Comparison of ENCODE assay signal across 8 mouse cellular contexts in the genomic region with DNA sequence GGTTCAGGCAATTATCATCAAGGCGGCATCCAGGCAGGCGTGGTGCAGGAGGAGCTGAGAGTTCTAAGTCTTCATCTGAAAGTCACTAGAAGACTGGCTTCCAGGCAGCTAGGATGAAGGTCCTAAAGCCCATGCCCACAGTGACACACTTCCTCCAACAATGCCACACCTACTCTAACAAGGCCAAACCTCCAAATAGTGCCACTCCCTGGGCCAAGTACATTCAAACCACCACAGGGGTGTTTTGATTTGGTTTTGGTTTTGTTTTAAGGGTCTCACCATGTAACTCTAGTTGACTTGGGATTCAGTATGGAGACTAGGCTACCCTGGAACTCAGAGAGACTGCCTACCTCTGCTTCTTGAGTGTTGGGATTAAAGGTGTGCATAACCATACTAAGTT. TPM values are rescaled to one million over a fixed set of nuclear protein-coding genes. Genes with fewer than 3 reads are reported as not detected.
DNase-seq lines count a peak whose midpoint lies in the region; ATAC-seq and TF ChIP-seq lines count a peak whose summit lies in the region.

A gene (minus strand): TSS at position 101 of the 400 bp plus-strand sequence.

- peaks cover 15% of the 10 kb centered on the region for H3K4me1 ChIP-seq in midbrain, embryonic 10.5 days
- peaks cover 9% of the 10 kb centered on the region for H3K4me1 ChIP-seq in midbrain, embryonic 16.5 days (ENCODE audit: control insufficient read depth, insufficient read depth, low read length)
- peaks cover 38% of the 10 kb centered on the region for H3K4me1 ChIP-seq in embryonic facial prominence, embryonic 10.5 days
- H3K4me1 ChIP-seq in heart, embryonic 14.5 days (ENCODE audit: control insufficient read depth in 2 of 2, insufficient read depth in 2 of 2, low read length in 2 of 2): peaks cover 17 to 50% of the 10 kb centered on the region in 2 experiments
- peaks cover 35% of the 10 kb centered on the region for H3K4me1 ChIP-seq in limb, embryonic 10.5 days
- peaks cover 33% of the 10 kb centered on the region for H3K4me1 ChIP-seq in small intestine, adult 2 months (ENCODE audit: control insufficient read depth, insufficient read depth, insufficient read length, low read length)

- whole genome bisulfite sequencing in midbrain, embryonic 10.5 days: 92% methylated on average over 2 of the region's 2 CpGs
- WGBS in midbrain, embryonic 16.5 days: 84% methylated on average over 2 of the region's 2 CpGs
- WGBS in embryonic facial prominence, embryonic 10.5 days: 74% methylated on average over 2 of the region's 2 CpGs
- WGBS in heart, embryonic 14.5 days: 100% methylated on average over 2 of the region's 2 CpGs
- 58% methylated on average over 2 of the region's 2 CpGs for WGBS in limb, embryonic 10.5 days
- WGBS in small intestine, adult 2 months: 34% methylated on average over 2 of the region's 2 CpGs

- H3K4me2 ChIP-seq in midbrain, embryonic 16.5 days (ENCODE audit: low read length): no peak within 1 kb of the TSS
- H3K4me2 ChIP-seq in heart, embryonic 14.5 days (ENCODE audit: low read length): peak within 1 kb of the TSS; percentile 80

- DNase-seq in midbrain, embryonic 10.5 days (ENCODE audit: low spot score): no peak
- no peak for DNase-seq in embryonic facial prominence, embryonic 10.5 days (ENCODE audit: low spot score)
- DNase-seq in limb, embryonic 10.5 days (ENCODE audit: low spot score): no peak
- no peak for DNase-seq in natural killer cell, adult 2 months (ENCODE audit: low spot score in 2 of 2)
- no peak for DNase-seq in thymus, postnatal 4 days

- H3K9ac ChIP-seq in midbrain, embryonic 16.5 days (ENCODE audit: low read depth, low read length): no peak within 1 kb of the TSS
- H3K9ac ChIP-seq in heart, embryonic 14.5 days (ENCODE audit: low read length): peak within 1 kb of the TSS; percentile 92

- no peak for TF ChIP-seq CTCF in small intestine, adult 2 months (IDR thresholded peaks at IDR 0.05; ENCODE audit: extremely low read depth, insufficient read length, insufficient replicate concordance, low read depth, low read length)

- no peak for TF ChIP-seq POLR2A in small intestine, adult 2 months (IDR thresholded peaks at IDR 0.05; ENCODE audit: low read depth, low read length)

- peak within 1 kb of the TSS; percentile 64 for H3K4me3 ChIP-seq in midbrain, embryonic 10.5 days
- no peak within 1 kb of the TSS for H3K4me3 ChIP-seq in midbrain, embryonic 16.5 days (ENCODE audit: low read depth, low read length)
- H3K4me3 ChIP-seq in embryonic facial prominence, embryonic 10.5 days: peak within 1 kb of the TSS; percentile 78
- peak within 1 kb of the TSS; percentile 74 to 95 for H3K4me3 ChIP-seq in heart, embryonic 14.5 days (ENCODE audit: control insufficient read depth in 1 of 2, insufficient read depth in 1 of 2, low read depth in 1 of 2, low read length in 2 of 2)
- H3K4me3 ChIP-seq in limb, embryonic 10.5 days: peak within 1 kb of the TSS; percentile 70
- peak within 1 kb of the TSS; percentile 76; the same call in 1 of the 2 replicates for H3K4me3 ChIP-seq in small intestine, adult 2 months (ENCODE audit: low read depth, low read length)

- no peaks in the 10 kb centered on the region for H3K36me3 ChIP-seq in midbrain, embryonic 10.5 days
- no peaks in the 10 kb centered on the region for H3K36me3 ChIP-seq in midbrain, embryonic 16.5 days (ENCODE audit: control insufficient read depth, insufficient read depth, low read length)
- no peaks in the 10 kb centered on the region for H3K36me3 ChIP-seq in embryonic facial prominence, embryonic 10.5 days (replicated peaks)
- H3K36me3 ChIP-seq in heart, embryonic 14.5 days (ENCODE audit: control insufficient read depth, insufficient read depth, low read length): peaks cover 13% of the 10 kb centered on the region; the same call in 1 of the 2 replicates
- H3K36me3 ChIP-seq in limb, embryonic 10.5 days: no peaks in the 10 kb centered on the region
- no peaks in the 10 kb centered on the region for H3K36me3 ChIP-seq in small intestine, adult 2 months (ENCODE audit: control insufficient read depth, insufficient read depth, low read length)

- ATAC-seq in midbrain, embryonic 16.5 days: no peak
- no peak for ATAC-seq in heart, embryonic 14.5 days (ENCODE audit: insufficient number of reproducible peaks, insufficient read depth, low FRiP score, low read depth)

- H3K27me3 ChIP-seq in midbrain, embryonic 10.5 days (ENCODE audit: low read depth, poor library complexity, severe bottlenecking): peaks cover 30% of the 10 kb centered on the region
- peaks cover 15% of the 10 kb centered on the region for H3K27me3 ChIP-seq in midbrain, embryonic 16.5 days (ENCODE audit: control insufficient read depth, insufficient read depth, low read depth, low read length)
- H3K27me3 ChIP-seq in embryonic facial prominence, embryonic 10.5 days (replicated peaks; ENCODE audit: low read depth, poor library complexity, severe bottlenecking): peaks cover 10% of the 10 kb centered on the region; the same call in 1 of the 2 replicates
- no peaks in the 10 kb centered on the region for H3K27me3 ChIP-seq in heart, embryonic 14.5 days (ENCODE audit: control insufficient read depth, insufficient read depth, low read length)
- no peaks in the 10 kb centered on the region for H3K27me3 ChIP-seq in limb, embryonic 10.5 days (ENCODE audit: low read depth, poor library complexity, severe bottlenecking)
- H3K27me3 ChIP-seq in small intestine, adult 2 months (ENCODE audit: control insufficient read depth, insufficient read depth, low read length): no peaks in the 10 kb centered on the region

- no peaks in the 10 kb centered on the region for H3K9me3 ChIP-seq in midbrain, embryonic 10.5 days (replicated peaks)
- no peaks in the 10 kb centered on the region for H3K9me3 ChIP-seq in midbrain, embryonic 16.5 days (replicated peaks; ENCODE audit: control insufficient read depth, low read length, poor library complexity, severe bottlenecking)
- H3K9me3 ChIP-seq in embryonic facial prominence, embryonic 10.5 days: no peaks in the 10 kb centered on the region
- no peaks in the 10 kb centered on the region for H3K9me3 ChIP-seq in heart, embryonic 14.5 days (ENCODE audit: control insufficient read depth, low read length)
- no peaks in the 10 kb centered on the region for H3K9me3 ChIP-seq in limb, embryonic 10.5 days (replicated peaks)

- no peak within 1 kb of the TSS for H3K27ac ChIP-seq in midbrain, embryonic 10.5 days (replicated peaks)
- H3K27ac ChIP-seq in midbrain, embryonic 16.5 days (ENCODE audit: low read length): no peak within 1 kb of the TSS
- H3K27ac ChIP-seq in embryonic facial prominence, embryonic 10.5 days (replicated peaks): no peak within 1 kb of the TSS
- H3K27ac ChIP-seq in heart, embryonic 14.5 days (replicated peaks in 1 of 2; ENCODE audit: control insufficient read depth in 1 of 2, insufficient read depth in 1 of 2, low read depth in 2 of 2, low read length in 2 of 2): peak within 1 kb of the TSS; percentile 85 to 91
- peak within 1 kb of the TSS; percentile 84; the same call in 1 of the 2 replicates for H3K27ac ChIP-seq in limb, embryonic 10.5 days
- peak within 1 kb of the TSS; percentile 91 for H3K27ac ChIP-seq in small intestine, adult 2 months (ENCODE audit: insufficient read depth, low read depth, low read length)

RNA-seq across cellular contexts. Expression of the gene that starts here (rescaled TPM):
- polyA plus RNA-seq in midbrain, embryonic 10.5 days (2016; fragmentation: Nextera tagmentation; extraction: Ambion mirVana): 8.6 TPM in 2 replicates
- 6.2 and 8.4 TPM in 2 replicates for polyA plus RNA-seq in midbrain, embryonic 16.5 days (2015; fragmentation: Nextera tagmentation; extraction: Ambion mirVana)
- 12.4 and 12.5 TPM in 2 replicates for polyA plus RNA-seq in embryonic facial prominence, embryonic 10.5 days (2016; fragmentation: Nextera tagmentation; extraction: Ambion mirVana)
- polyA plus RNA-seq in heart, embryonic 14.5 days (2014; fragmentation: Nextera tagmentation; extraction: Ambion mirVana): 39.1 and 40.5 TPM in 2 replicates
- 10.7 and 12.0 TPM in 2 replicates for polyA plus RNA-seq in limb, embryonic 10.5 days (2016; fragmentation: Nextera tagmentation; extraction: Ambion mirVana)
- 497 and 689 TPM in 2 replicates for polyA plus RNA-seq in small intestine, adult 2 months (2012; rRNA removed)

Comparison
In these comparisons a context has a peak if more than half of its experiments do, and no peak if none do; other contexts are left out.
1. RNA of the gene that starts here (polyA plus RNA-seq): 497 to 689 TPM in small intestine, adult 2 months; 39.1 to 40.5 TPM in heart, embryonic 14.5 days, 12.4 to 12.5 TPM in embryonic facial prominence, embryonic 10.5 days, 10.7 to 12.0 TPM in limb, embryonic 10.5 days, 8.6 TPM in midbrain, embryonic 10.5 days and 6.2 to 8.4 TPM in midbrain, embryonic 16.5 days; every median in the first group is over 10 times any median in the second.
2. H3K27ac ChIP-seq: peak in heart, embryonic 14.5 days (2 of 2), limb, embryonic 10.5 days (single experiment) and small intestine, adult 2 months (single experiment); none in midbrain, embryonic 10.5 days (single experiment), midbrain, embryonic 16.5 days (single experiment) and embryonic facial prominence, embryonic 10.5 days (single experiment).